Mouse (Mus musculus) embryonic fibroblast, embryonic 13.5 days (primary cell): ENCODE data around the gene 4932438H23Rik. TPM values are rescaled to one million over a fixed set of nuclear protein-coding genes. Genes with fewer than 3 reads are reported as not detected.

Experiments
- H3K27ac ChIP-seq: 2 replicates; pipeline ENCODE4 v1.5.1; 2012; ENCODE audit warnings: low read length, control low read depth, inconsistent platforms; ENCODE audit not compliant: insufficient read depth
- H3K4me1 ChIP-seq: 2 replicates; pipeline ENCODE4 v1.6.1; 2011; ENCODE audit warnings: low read length; ENCODE audit not compliant: control insufficient read depth, insufficient read depth
- H3K4me3 ChIP-seq: 2 replicates; pipeline ENCODE4 v1.5.1; 2011; ENCODE audit warnings: mild to moderate bottlenecking, control low read depth, low read length; ENCODE audit not compliant: insufficient read depth
- CTCF ChIP-seq: IDR thresholded peaks from 2 replicates; pipeline ENCODE4 v1.5.1; 2011; ENCODE audit warnings: mild to moderate bottlenecking, control low read depth, low read length, moderate library complexity, borderline replicate concordance; ENCODE audit not compliant: insufficient read depth
- POLR2A ChIP-seq: IDR thresholded peaks from 2 replicates; pipeline ENCODE4 v1.6.1; 2011; ENCODE audit warnings: low read depth, mild to moderate bottlenecking, control low read depth, low read length, moderate library complexity
- polyA plus RNA-seq: library from polyadenylated mRNA; stranded (reverse); fragments of >200 nt; gene quantifications from 2 replicates; pipeline ENCODE4 v1.2.4, GENCODE M21; 2011; ENCODE audit warnings: low read depth; ENCODE audit not compliant: missing spikeins, insufficient read length

4932438H23Rik gene
- polyA plus RNA-seq, 1 experiment: not detected

GRCm38 (mm10) chr16:91061531-91062318, 33.2 kb downstream of the 4932438H23Rik start:
- TF ChIP-seq CTCF: no peak
- no peak for TF ChIP-seq POLR2A
- no peaks in the 10 kb centered on the region for H3K4me1 ChIP-seq

DNA sequence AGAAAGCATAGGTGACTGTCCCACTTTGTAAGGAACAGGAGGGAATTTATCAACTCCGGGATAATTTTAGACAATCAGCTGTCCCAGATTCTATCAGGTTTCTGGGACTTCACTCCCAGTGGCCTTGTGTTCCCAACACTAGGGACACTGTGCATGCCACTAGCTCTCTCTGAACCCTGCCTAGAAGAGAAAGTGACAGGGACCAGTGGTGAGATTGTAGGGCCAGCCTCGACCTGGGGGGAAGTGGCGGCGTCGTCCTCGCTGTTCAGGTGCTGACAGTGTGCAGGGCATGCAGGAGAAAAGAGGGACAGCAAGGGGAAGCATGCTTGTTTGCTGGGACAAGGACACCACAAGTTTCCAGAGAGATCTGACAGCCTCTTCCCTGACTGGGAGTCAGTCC, 37.2 kb downstream of the 4932438H23Rik start:
- no peak for TF ChIP-seq POLR2A
- TF ChIP-seq CTCF: no peak
- Histone ChIP-seq H3K4me1 (peaks cover 11% of the 10 kb centered on the region), H3K4me3 (no peak overlapping the region), H3K27ac (no peak overlapping the region)

More at GRCm38 (mm10) chr16:91061531-91062318, 33.2 kb downstream of the 4932438H23Rik start:
- Histone ChIP-seq H3K4me3 (no peak overlapping the region), H3K27ac (no peak overlapping the region)

DNA sequence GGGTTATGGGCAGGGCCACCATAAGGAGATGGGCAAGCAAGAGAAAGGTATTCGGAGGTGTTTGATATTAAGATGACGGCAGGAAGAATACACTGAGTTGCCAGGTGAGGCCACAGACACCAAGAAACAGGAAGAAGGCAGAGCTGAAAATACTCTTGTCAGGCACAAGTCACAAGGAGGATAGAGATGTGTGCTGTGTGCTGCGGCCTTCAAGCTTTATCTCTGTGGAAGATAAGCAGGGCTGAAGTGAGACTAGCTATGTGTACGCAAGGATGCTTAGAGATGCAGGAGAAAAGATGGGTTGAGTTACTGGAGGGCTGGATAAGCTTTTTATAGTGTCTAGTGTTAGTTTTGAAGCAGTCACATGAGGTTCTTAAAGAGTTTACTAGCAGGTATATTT, 37.7 kb downstream of the 4932438H23Rik start:
- Histone ChIP-seq H3K27ac (no peak overlapping the region), H3K4me3 (no peak overlapping the region), H3K4me1 (peaks cover 11% of the 10 kb centered on the region)
- no peak for TF ChIP-seq POLR2A

GRCm38 (mm10) chr16:91056043-91056821, 38.7 kb downstream of the 4932438H23Rik start:
- H3K4me3 ChIP-seq: no peak overlapping the region
- TF ChIP-seq POLR2A: peak; percentile 43
- no peak for TF ChIP-seq CTCF
- H3K27ac ChIP-seq: no peak overlapping the region
- H3K4me1 ChIP-seq: peaks cover 11% of the 10 kb centered on the region

- H3K4me1 ChIP-seq: peaks cover 11% of the 10 kb centered on the region
- TF ChIP-seq CTCF: no peak
- no peak for TF ChIP-seq POLR2A
- no peak overlapping the region for H3K27ac ChIP-seq
- no peak overlapping the region for H3K4me3 ChIP-seq
Observed at GRCm38 (mm10) chr16:91055150-91055549, 39.8 kb downstream of the 4932438H23Rik start.

GRCm38 (mm10) chr16:91053599-91053998, 41.3 kb downstream of the 4932438H23Rik start:
- peaks cover 11% of the 10 kb centered on the region for H3K4me1 ChIP-seq
- TF ChIP-seq POLR2A (no peak), CTCF (no peak)
- H3K4me3 ChIP-seq: no peak overlapping the region
- no peak overlapping the region for H3K27ac ChIP-seq

DNA sequence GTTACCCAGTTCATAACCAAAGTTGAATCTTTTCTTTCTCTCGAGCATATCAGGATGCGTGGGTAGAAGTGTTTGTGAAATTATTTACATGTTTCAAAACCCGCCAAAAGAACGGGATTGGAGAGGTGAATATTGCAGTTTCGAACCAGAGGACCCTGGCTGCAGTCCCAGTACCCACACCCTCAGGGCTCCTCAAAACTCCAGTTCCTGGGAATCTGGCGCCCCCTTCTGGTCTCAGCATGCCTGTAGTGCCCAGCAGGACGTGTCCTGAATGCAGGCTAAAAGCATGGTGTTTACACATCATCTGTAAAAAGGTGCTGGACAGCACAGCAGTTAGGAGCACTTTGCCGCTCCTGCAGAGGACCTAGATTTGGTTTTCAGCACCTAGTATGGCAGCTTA, 49.4 kb downstream of the 4932438H23Rik start:
- Histone ChIP-seq H3K27ac (no peak overlapping the region), H3K4me1 (no peaks in the 10 kb centered on the region), H3K4me3 (no peak overlapping the region)
- TF ChIP-seq CTCF (peak; percentile 52; the same call in 1 of the 2 replicates), POLR2A (no peak)

GRCm38 (mm10) chr16:91044270-91045182, 50.4 kb downstream of the 4932438H23Rik start, which contains the start of gene Paxbp1:
Gene Paxbp1, minus strand, starts transcription at chr16:91044543.
- peak within 1 kb of the TSS; percentile 88 for H3K4me3 ChIP-seq
- TF ChIP-seq CTCF (peak; percentile 88), POLR2A (peak; percentile 95)
- no peaks in the 10 kb centered on the region for H3K4me1 ChIP-seq
- H3K27ac ChIP-seq: peak within 1 kb of the TSS; percentile 62

DNA sequence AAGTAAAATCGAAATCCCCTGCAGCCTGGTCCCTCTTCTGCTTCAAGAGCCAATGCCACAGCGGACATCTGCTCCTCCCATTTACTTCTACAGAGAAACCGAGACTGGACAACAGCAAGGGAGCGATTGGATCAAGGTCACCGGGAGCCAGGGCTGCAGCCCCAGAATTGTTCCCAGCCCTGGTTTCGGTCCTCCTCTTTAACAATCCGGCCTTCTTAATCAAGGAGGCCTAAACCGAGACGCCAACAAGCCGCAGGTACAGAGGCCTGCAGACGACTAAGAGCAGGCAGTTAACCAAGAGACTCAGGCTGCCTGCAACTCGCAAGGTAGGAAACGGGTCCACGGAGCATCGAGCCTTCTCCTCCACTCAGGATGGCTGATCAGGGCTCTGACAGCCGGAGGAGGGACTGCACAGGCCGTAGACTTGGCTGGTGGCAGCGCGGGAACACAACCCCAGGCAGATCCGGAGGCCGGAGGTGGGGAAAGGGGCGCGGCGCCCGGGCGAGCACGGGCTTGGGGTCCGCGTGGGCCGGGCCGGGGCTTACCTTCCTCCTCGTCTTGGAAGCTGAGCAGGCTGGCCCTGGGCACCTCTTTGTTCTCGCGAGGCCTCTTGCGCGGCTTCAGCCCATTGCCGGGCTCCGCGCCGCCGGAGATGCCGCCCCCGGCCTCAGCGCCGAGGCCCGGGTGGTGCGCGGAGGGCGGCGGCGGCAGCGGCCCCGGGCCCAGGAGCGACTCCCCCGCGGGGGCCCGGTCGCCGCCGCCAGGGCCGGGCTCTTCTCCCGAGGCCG, 51.3 kb downstream of the 4932438H23Rik start:
- Histone ChIP-seq H3K4me1 (no peaks in the 10 kb centered on the region), H3K4me3 (peak overlapping the region; percentile 88), H3K27ac (peak overlapping the region; percentile 62)
- TF ChIP-seq POLR2A (no peak), CTCF (no peak)
